Mouse (Mus musculus) intestine, postnatal 0 days (tissue): ENCODE measurements around the gene Cdc40. TPM values are rescaled to one million over a fixed set of nuclear protein-coding genes. Genes with fewer than 3 reads are reported as not detected.

Source experiments
- ATAC-seq: fragments of 200-750 bp; cut with Nextera tagmentation; 2 replicates; pipeline ENCODE4 v1.8.0; 2017; ENCODE audit warnings: mild to moderate bottlenecking, moderate TSS enrichment, moderate library complexity
- H3K27ac ChIP-seq: fragments of 300-500 bp; sonication (generic); 2 replicates; pipeline ENCODE4 v1.5.1; 2014; ENCODE audit warnings: mild to moderate bottlenecking, low read depth, low read length, moderate library complexity
- H3K27me3 ChIP-seq: fragments of 300-500 bp; sonication (generic); replicated peaks from 2 replicates; pipeline ENCODE4 v1.6.1; 2014; ENCODE audit warnings: low read length, mixed read lengths; ENCODE audit not compliant: control insufficient read depth, insufficient read depth
- H3K36me3 ChIP-seq: fragments of 300-500 bp; sonication (generic); 2 replicates; pipeline ENCODE4 v1.6.1; 2014; ENCODE audit warnings: mild to moderate bottlenecking, moderate library complexity; ENCODE audit not compliant: control insufficient read depth, insufficient read depth
- H3K4me1 ChIP-seq: fragments of 300-500 bp; sonication (generic); replicated peaks from 2 replicates; pipeline ENCODE4 v1.6.1; 2014; ENCODE audit warnings: antibody characterized with exemption, low read length, mixed read lengths; ENCODE audit not compliant: control insufficient read depth, insufficient read depth
- H3K4me2 ChIP-seq: fragments of 300-500 bp; sonication (generic); replicated peaks from 2 replicates; pipeline ENCODE4 v1.6.1; 2014; ENCODE audit warnings: low read depth, mild to moderate bottlenecking, moderate library complexity
- H3K4me3 ChIP-seq: fragments of 300-500 bp; sonication (generic); 2 replicates; pipeline ENCODE4 v1.5.1; 2014; ENCODE audit warnings: low read depth, low read length
- H3K9ac ChIP-seq: fragments of 300-500 bp; sonication (generic); 2 replicates; pipeline ENCODE4 v1.6.1; 2014; ENCODE audit warnings: mild to moderate bottlenecking, low read depth, low read length
- H3K9me3 ChIP-seq: fragments of 300-500 bp; sonication (generic); 2 replicates; pipeline ENCODE4 v1.6.1; 2016; ENCODE audit warnings: mixed run types; ENCODE audit not compliant: control insufficient read depth
- CTCF ChIP-seq: sonication (generic); IDR thresholded peaks from 2 replicates; pipeline ENCODE4 v1.5.1; 2016; ENCODE audit warnings: low read depth, mild to moderate bottlenecking, control low read depth, antibody characterized with exemption, moderate library complexity
- WGBS: fragments of 180-500 bp; shearing (Covaris S2); extraction: QIAGEN DNeasy Blood & Tissue Kit; methylation state at CpG from one replicate; pipeline ENCODE4 v1.1.7; 2014; 5-methylcytosine and 5-hydroxymethylcytosine counted together
- polyA plus RNA-seq: library from polyadenylated mRNA; unstranded; fragments of >200 nt; fragmentation: Nextera tagmentation; extraction: Ambion mirVana; gene quantifications from 2 replicates; pipeline ENCODE4 v1.2.1, GENCODE M21; 2015

The Cdc40 gene
- polyA plus RNA-seq, 1 experiment from 2014 or later: 12.6 TPM

GRCm38 (mm10) chr10:40878246-40878645, 4.9 kb downstream of the Cdc40 start:
- Histone ChIP-seq H3K4me3 (no peak overlapping the region), H3K4me1 (peaks cover 4% of the 10 kb centered on the region; the same call in 1 of the 2 replicates), H3K9ac (no peak overlapping the region), H3K27ac (no peak overlapping the region), H3K36me3 (no peaks in the 10 kb centered on the region), H3K9me3 (no peaks in the 10 kb centered on the region), H3K4me2 (no peak overlapping the region), H3K27me3 (no peaks in the 10 kb centered on the region)
- ATAC-seq: no peak
- no peak for TF ChIP-seq CTCF
- 90% methylated on average over 3 of the region's 3 CpGs for WGBS

GRCm38 (mm10) chr10:40872052-40872451, 11.1 kb downstream of the Cdc40 start:
- Histone ChIP-seq H3K4me3 (no peak overlapping the region), H3K27me3 (no peaks in the 10 kb centered on the region), H3K4me1 (no peaks in the 10 kb centered on the region), H3K27ac (no peak overlapping the region), H3K36me3 (peaks cover 3% of the 10 kb centered on the region; the same call in 1 of the 2 replicates), H3K4me2 (no peak overlapping the region), H3K9ac (no peak overlapping the region), H3K9me3 (no peaks in the 10 kb centered on the region)
- TF ChIP-seq CTCF: no peak
- no peak for ATAC-seq
- 84% methylated on average over 2 of the region's 2 CpGs for WGBS

GRCm38 (mm10) chr10:40871301-40871700, 11.8 kb downstream of the Cdc40 start:
- peaks cover 4% of the 10 kb centered on the region; the same call in 1 of the 2 replicates for H3K36me3 ChIP-seq
- no peak overlapping the region for H3K4me2 ChIP-seq
- 64% methylated on average over 2 of the region's 2 CpGs for WGBS
- H3K4me3 ChIP-seq: no peak overlapping the region
- no peak overlapping the region for H3K27ac ChIP-seq
- no peaks in the 10 kb centered on the region for H3K4me1 ChIP-seq
- no peak for ATAC-seq
- no peak overlapping the region for H3K9ac ChIP-seq
- no peak for TF ChIP-seq CTCF
- H3K27me3 ChIP-seq: no peaks in the 10 kb centered on the region
- no peaks in the 10 kb centered on the region for H3K9me3 ChIP-seq

- ATAC-seq: no peak
- no peak overlapping the region for H3K9ac ChIP-seq
- no peaks in the 10 kb centered on the region for H3K4me1 ChIP-seq
- peaks cover 14% of the 10 kb centered on the region; the same call in 1 of the 2 replicates for H3K36me3 ChIP-seq
- no peak overlapping the region for H3K27ac ChIP-seq
- no peak overlapping the region for H3K4me3 ChIP-seq
- 86% methylated on average over 2 of the region's 2 CpGs for WGBS
- no peak overlapping the region for H3K4me2 ChIP-seq
- no peaks in the 10 kb centered on the region for H3K27me3 ChIP-seq
- no peak for TF ChIP-seq CTCF
- 0 out of 2 replicates have a peak, but pooled peaks cover 4% of the 10 kb centered on the region for H3K9me3 ChIP-seq
These were observed 15.0 kb downstream of the Cdc40 start for GRCm38 (mm10) chr10:40868081-40868480.

- Histone ChIP-seq H3K36me3 (no peaks in the 10 kb centered on the region), H3K27ac (no peak overlapping the region), H3K9ac (no peak overlapping the region), H3K4me3 (no peak overlapping the region), H3K4me2 (no peak overlapping the region), H3K27me3 (no peaks in the 10 kb centered on the region), H3K9me3 (no peaks in the 10 kb centered on the region), H3K4me1 (no peaks in the 10 kb centered on the region)
- no peak for TF ChIP-seq CTCF
- 77% methylated on average over 8 of the region's 8 CpGs for WGBS
- no peak for ATAC-seq
These were observed 25.5 kb downstream of the Cdc40 start for GRCm38 (mm10) chr10:40857599-40857998.

GRCm38 (mm10) chr10:40856703-40857102, 26.4 kb downstream of the Cdc40 start:
- 92% methylated on average over 7 of the region's 7 CpGs for WGBS

GRCm38 (mm10) chr10:40855616-40856015, 27.5 kb downstream of the Cdc40 start:
- ATAC-seq: no peak
- Histone ChIP-seq H3K9ac (no peak overlapping the region), H3K4me3 (no peak overlapping the region), H3K4me1 (no peaks in the 10 kb centered on the region), H3K27me3 (no peaks in the 10 kb centered on the region), H3K4me2 (no peak overlapping the region), H3K36me3 (no peaks in the 10 kb centered on the region), H3K27ac (no peak overlapping the region), H3K9me3 (no peaks in the 10 kb centered on the region)
- 68% methylated on average over 2 of the region's 2 CpGs for WGBS
- no peak for TF ChIP-seq CTCF

More at GRCm38 (mm10) chr10:40856703-40857102, 26.4 kb downstream of the Cdc40 start:
- Histone ChIP-seq H3K9me3 (no peaks in the 10 kb centered on the region), H3K4me2 (no peak overlapping the region), H3K4me3 (no peak overlapping the region), H3K9ac (no peak overlapping the region), H3K4me1 (no peaks in the 10 kb centered on the region), H3K36me3 (no peaks in the 10 kb centered on the region), H3K27me3 (no peaks in the 10 kb centered on the region), H3K27ac (no peak overlapping the region)
- TF ChIP-seq CTCF: no peak
- no peak for ATAC-seq
